Mouse (Mus musculus) A20 (cell line): Measurements from ENCODE around the gene Htr3b.
"Not testable (repeated sequence)": the region's sequence is repeated elsewhere in the genome, so short reads cannot be mapped to it uniquely, and the experiment has no call there.

Source experiments
- DNase-seq: peaks from one replicate; pipeline ENCODE4 v3.0.0-alpha.2; 2011; ENCODE audit warnings: low read depth, low spot score

Htr3b gene

GRCm38 (mm10) chr9:48964587-48965040 lies at the start of gene Htr3b:
Htr3b (minus strand) TSS chr9:48964990.
- peak; percentile 37 for DNase-seq

- no peak for DNase-seq
Observed at GRCm38 (mm10) chr9:48999256-48999655, 34.5 kb upstream of the Htr3b start.

GRCm38 (mm10) chr9:48995735-48996134 lies 30.9 kb upstream of the Htr3b start:
- no peak for DNase-seq

- no peak for DNase-seq
Observed at GRCm38 (mm10) chr9:48994779-48995178, 30.0 kb upstream of the Htr3b start.

GRCm38 (mm10) chr9:48991671-48992070 lies 26.9 kb upstream of the Htr3b start:
- no peak for DNase-seq

GRCm38 (mm10) chr9:48987201-48988101 lies 22.7 kb upstream of the Htr3b start:
- DNase-seq = no peak

- peak; percentile 82 for DNase-seq
Observed at GRCm38 (mm10) chr9:48986616-48987141, 21.9 kb upstream of the Htr3b start.

- no peak for DNase-seq
Observed at GRCm38 (mm10) chr9:48985708-48986088, 20.9 kb upstream of the Htr3b start.

- DNase-seq = peak; percentile 99
Observed at GRCm38 (mm10) chr9:48984845-48985707, 20.3 kb upstream of the Htr3b start, which contains the start of gene Usp28. Usp28 (plus strand) TSS chr9:48985375.

GRCm38 (mm10) chr9:48984320-48984844 lies 19.6 kb upstream of the Htr3b start:
- no peak for DNase-seq

- DNase-seq = not testable (repeated sequence)
Observed at GRCm38 (mm10) chr9:48983801-48984200, 19.0 kb upstream of the Htr3b start.

- DNase-seq = no peak
Observed at GRCm38 (mm10) chr9:48981827-48982226, 17.0 kb upstream of the Htr3b start.

- DNase-seq = no peak
Observed at GRCm38 (mm10) chr9:48980781-48981180, 16.0 kb upstream of the Htr3b start.

- no peak for DNase-seq
Observed at GRCm38 (mm10) chr9:48980371-48980770, 15.6 kb upstream of the Htr3b start.

- DNase-seq = no peak
Observed at GRCm38 (mm10) chr9:48976661-48977355, 12.0 kb upstream of the Htr3b start.

- peak; percentile 51 for DNase-seq
Observed at GRCm38 (mm10) chr9:48972494-48972893, 7.7 kb upstream of the Htr3b start.

- DNase-seq = no peak
Observed at GRCm38 (mm10) chr9:48962131-48962530, 2.7 kb downstream of the Htr3b start.

GRCm38 (mm10) chr9:48961314-48961713 lies 3.5 kb downstream of the Htr3b start:
- no peak for DNase-seq

GRCm38 (mm10) chr9:48947565-48947964 lies 17.2 kb downstream of the Htr3b start:
- peak; percentile 55 for DNase-seq

GRCm38 (mm10) chr9:48942349-48942748 lies 22.4 kb downstream of the Htr3b start:
- DNase-seq = no peak

GRCm38 (mm10) chr9:48929436-48929835 lies 35.4 kb downstream of the Htr3b start:
- no peak for DNase-seq
